Mouse (Mus musculus): ENCODE measurements at regions not wholly inside any gene's neighbourhood (a gene's known extent, or its start where the extent isn't known, plus 50 kb on each side); places are given as distances from the start of the nearest gene placed in this dataset.

- 80% methylated on average over 3 of the region's 3 CpGs for WGBS
- peak; percentile 44 for TF ChIP-seq CTCF (IDR thresholded peaks at IDR 0.05; ENCODE audit: low read depth)
- Histone ChIP-seq H3K27me3 (replicated peaks; ENCODE audit: control insufficient read depth, insufficient read depth, low read length) (no peaks in the 10 kb centered on the region), H3K4me3 (ENCODE audit: low read depth, low read length) (no peak overlapping the region), H3K4me2 (replicated peaks; ENCODE audit: low read depth) (no peak overlapping the region), H3K4me1 (replicated peaks; ENCODE audit: control insufficient read depth, insufficient read depth, low read length) (no peaks in the 10 kb centered on the region), H3K9me3 (ENCODE audit: control insufficient read depth) (0 out of 2 replicates have a peak, but pooled peaks cover 3% of the 10 kb centered on the region), H3K27ac (ENCODE audit: low read depth, low read length) (no peak overlapping the region), H3K9ac (ENCODE audit: low read depth, low read length) (no peak overlapping the region), H3K36me3 (ENCODE audit: control insufficient read depth, insufficient read depth) (no peaks in the 10 kb centered on the region)
- no peak for ATAC-seq
Measured at GRCm38 (mm10) chr8:39695331-39695730, 979.5 kb upstream of the Adam24 start.

GRCm38 (mm10) chr8:39705843-39706242 lies 969.0 kb upstream of the Adam24 start:
- no peak overlapping the region for H3K27ac ChIP-seq (ENCODE audit: low read depth, low read length)
- no peaks in the 10 kb centered on the region for H3K9me3 ChIP-seq (ENCODE audit: control insufficient read depth)
- H3K4me3 ChIP-seq (ENCODE audit: low read depth, low read length): no peak overlapping the region
- WGBS: 88% methylated on average over 1 of the region's 1 CpGs
- H3K36me3 ChIP-seq (ENCODE audit: control insufficient read depth, insufficient read depth): no peaks in the 10 kb centered on the region
- H3K9ac ChIP-seq (ENCODE audit: low read depth, low read length): no peak overlapping the region
- no peak for ATAC-seq
- no peaks in the 10 kb centered on the region for H3K4me1 ChIP-seq (replicated peaks; ENCODE audit: control insufficient read depth, insufficient read depth, low read length)
- no peaks in the 10 kb centered on the region for H3K27me3 ChIP-seq (replicated peaks; ENCODE audit: control insufficient read depth, insufficient read depth, low read length)
- H3K4me2 ChIP-seq (replicated peaks; ENCODE audit: low read depth): no peak overlapping the region
- no peak for TF ChIP-seq CTCF (IDR thresholded peaks at IDR 0.05; ENCODE audit: low read depth)

GRCm38 (mm10) chr8:39742377-39742776 lies 932.5 kb upstream of the Adam24 start:
- TF ChIP-seq CTCF (IDR thresholded peaks at IDR 0.05; ENCODE audit: low read depth): no peak
- Histone ChIP-seq H3K9me3 (ENCODE audit: control insufficient read depth) (no peaks in the 10 kb centered on the region), H3K27me3 (replicated peaks; ENCODE audit: control insufficient read depth, insufficient read depth, low read length) (no peaks in the 10 kb centered on the region), H3K4me2 (replicated peaks; ENCODE audit: low read depth) (no peak overlapping the region), H3K4me3 (ENCODE audit: low read depth, low read length) (no peak overlapping the region), H3K9ac (ENCODE audit: low read depth, low read length) (no peak overlapping the region), H3K36me3 (ENCODE audit: control insufficient read depth, insufficient read depth) (no peaks in the 10 kb centered on the region), H3K4me1 (replicated peaks; ENCODE audit: control insufficient read depth, insufficient read depth, low read length) (no peaks in the 10 kb centered on the region), H3K27ac (ENCODE audit: low read depth, low read length) (no peak overlapping the region)
- ATAC-seq: no peak

- no peak overlapping the region for H3K27ac ChIP-seq (ENCODE audit: low read depth, low read length)
- WGBS: 58% methylated on average over 5 of the region's 5 CpGs
- no peaks in the 10 kb centered on the region for H3K36me3 ChIP-seq (ENCODE audit: control insufficient read depth, insufficient read depth)
- no peak for ATAC-seq
- no peak for TF ChIP-seq CTCF (IDR thresholded peaks at IDR 0.05; ENCODE audit: low read depth)
- no peaks in the 10 kb centered on the region for H3K9me3 ChIP-seq (ENCODE audit: control insufficient read depth)
- H3K9ac ChIP-seq (ENCODE audit: low read depth, low read length): no peak overlapping the region
- H3K4me1 ChIP-seq (replicated peaks; ENCODE audit: control insufficient read depth, insufficient read depth, low read length): no peaks in the 10 kb centered on the region
- H3K27me3 ChIP-seq (replicated peaks; ENCODE audit: control insufficient read depth, insufficient read depth, low read length): no peaks in the 10 kb centered on the region
- no peak overlapping the region for H3K4me3 ChIP-seq (ENCODE audit: low read depth, low read length)
- no peak overlapping the region for H3K4me2 ChIP-seq (replicated peaks; ENCODE audit: low read depth)
Measured at GRCm38 (mm10) chr8:39746225-39746624, 928.7 kb upstream of the Adam24 start.

- Histone ChIP-seq H3K4me3 (ENCODE audit: low read depth, low read length) (no peak overlapping the region), H3K4me1 (replicated peaks; ENCODE audit: control insufficient read depth, insufficient read depth, low read length) (no peaks in the 10 kb centered on the region), H3K9me3 (ENCODE audit: control insufficient read depth) (no peaks in the 10 kb centered on the region), H3K4me2 (replicated peaks; ENCODE audit: low read depth) (no peak overlapping the region), H3K27ac (ENCODE audit: low read depth, low read length) (no peak overlapping the region), H3K9ac (ENCODE audit: low read depth, low read length) (no peak overlapping the region), H3K27me3 (replicated peaks; ENCODE audit: control insufficient read depth, insufficient read depth, low read length) (no peaks in the 10 kb centered on the region), H3K36me3 (ENCODE audit: control insufficient read depth, insufficient read depth) (no peaks in the 10 kb centered on the region)
- TF ChIP-seq CTCF (IDR thresholded peaks at IDR 0.05; ENCODE audit: low read depth): no peak
- no peak for ATAC-seq
Measured at GRCm38 (mm10) chr8:39759905-39760304, 915.0 kb upstream of the Adam24 start.

- Histone ChIP-seq H3K27me3 (replicated peaks; ENCODE audit: control insufficient read depth, insufficient read depth, low read length) (no peaks in the 10 kb centered on the region), H3K4me3 (ENCODE audit: low read depth, low read length) (no peak overlapping the region), H3K4me2 (replicated peaks; ENCODE audit: low read depth) (no peak overlapping the region), H3K27ac (ENCODE audit: low read depth, low read length) (no peak overlapping the region), H3K9me3 (ENCODE audit: control insufficient read depth) (no peaks in the 10 kb centered on the region), H3K4me1 (replicated peaks; ENCODE audit: control insufficient read depth, insufficient read depth, low read length) (no peaks in the 10 kb centered on the region), H3K36me3 (ENCODE audit: control insufficient read depth, insufficient read depth) (no peaks in the 10 kb centered on the region), H3K9ac (ENCODE audit: low read depth, low read length) (no peak overlapping the region)
- TF ChIP-seq CTCF (IDR thresholded peaks at IDR 0.05; ENCODE audit: low read depth): no peak
- WGBS: 71% methylated on average over 6 of the region's 6 CpGs
- ATAC-seq: no peak
Measured at GRCm38 (mm10) chr8:39779449-39779848, 895.4 kb upstream of the Adam24 start.

GRCm38 (mm10) chr8:39780169-39780568 lies 894.7 kb upstream of the Adam24 start:
- Histone ChIP-seq H3K27me3 (replicated peaks; ENCODE audit: control insufficient read depth, insufficient read depth, low read length) (no peaks in the 10 kb centered on the region), H3K4me1 (replicated peaks; ENCODE audit: control insufficient read depth, insufficient read depth, low read length) (no peaks in the 10 kb centered on the region), H3K9ac (ENCODE audit: low read depth, low read length) (no peak overlapping the region), H3K27ac (ENCODE audit: low read depth, low read length) (no peak overlapping the region), H3K9me3 (ENCODE audit: control insufficient read depth) (no peaks in the 10 kb centered on the region), H3K4me2 (replicated peaks; ENCODE audit: low read depth) (no peak overlapping the region), H3K36me3 (ENCODE audit: control insufficient read depth, insufficient read depth) (no peaks in the 10 kb centered on the region), H3K4me3 (ENCODE audit: low read depth, low read length) (no peak overlapping the region)
- no peak for ATAC-seq
- no peak for TF ChIP-seq CTCF (IDR thresholded peaks at IDR 0.05; ENCODE audit: low read depth)
- WGBS: 82% methylated on average over 4 of the region's 4 CpGs
